Mouse (Mus musculus) kidney, postnatal 10 days (tissue): ENCODE data around the gene Map2k6.

ENCODE experiments used
- DNase-seq: peaks from one replicate; pipeline ENCODE4 v3.0.0; 2021; ENCODE audit warnings: mixed read lengths

The Map2k6 gene

GRCm38 (mm10) chr11:110566307-110566706 lies 167.4 kb downstream of the Map2k6 start:
- DNase-seq, result peak; percentile 13

DNA sequence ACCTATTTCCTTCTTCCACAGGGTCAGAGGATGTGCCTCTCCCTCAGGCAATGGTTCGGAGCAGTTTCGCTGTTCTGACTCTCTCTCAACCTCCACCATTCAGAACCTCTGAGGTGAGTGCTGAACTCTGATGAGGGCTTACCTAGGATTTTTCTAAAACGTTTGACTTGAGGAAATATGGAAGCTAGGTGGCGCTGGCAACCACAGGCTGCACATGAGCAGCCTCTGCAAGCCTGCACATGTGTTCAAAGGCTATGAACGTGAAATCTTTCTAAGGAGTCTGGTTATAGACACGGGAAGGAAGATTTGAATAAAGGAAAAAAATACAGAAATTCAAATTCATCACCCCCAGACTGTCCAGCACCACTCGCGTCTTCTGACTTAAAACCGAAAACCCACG lies 173.6 kb downstream of the Map2k6 start:
- DNase-seq, result peak; percentile 74
